Mouse (Mus musculus) induced T-regulatory cell, adult 2 months (primary cell): Measurements from ENCODE around the gene Arl2bp.
A peak's percentile ranks its signal among the peaks of the same experiment; 100 is the strongest.

Experiments
- DNase-seq: peaks from one replicate; pipeline ENCODE4 v3.0.0-alpha.2; 2012; ENCODE audit warnings: low read depth

Arl2bp gene

DNA sequence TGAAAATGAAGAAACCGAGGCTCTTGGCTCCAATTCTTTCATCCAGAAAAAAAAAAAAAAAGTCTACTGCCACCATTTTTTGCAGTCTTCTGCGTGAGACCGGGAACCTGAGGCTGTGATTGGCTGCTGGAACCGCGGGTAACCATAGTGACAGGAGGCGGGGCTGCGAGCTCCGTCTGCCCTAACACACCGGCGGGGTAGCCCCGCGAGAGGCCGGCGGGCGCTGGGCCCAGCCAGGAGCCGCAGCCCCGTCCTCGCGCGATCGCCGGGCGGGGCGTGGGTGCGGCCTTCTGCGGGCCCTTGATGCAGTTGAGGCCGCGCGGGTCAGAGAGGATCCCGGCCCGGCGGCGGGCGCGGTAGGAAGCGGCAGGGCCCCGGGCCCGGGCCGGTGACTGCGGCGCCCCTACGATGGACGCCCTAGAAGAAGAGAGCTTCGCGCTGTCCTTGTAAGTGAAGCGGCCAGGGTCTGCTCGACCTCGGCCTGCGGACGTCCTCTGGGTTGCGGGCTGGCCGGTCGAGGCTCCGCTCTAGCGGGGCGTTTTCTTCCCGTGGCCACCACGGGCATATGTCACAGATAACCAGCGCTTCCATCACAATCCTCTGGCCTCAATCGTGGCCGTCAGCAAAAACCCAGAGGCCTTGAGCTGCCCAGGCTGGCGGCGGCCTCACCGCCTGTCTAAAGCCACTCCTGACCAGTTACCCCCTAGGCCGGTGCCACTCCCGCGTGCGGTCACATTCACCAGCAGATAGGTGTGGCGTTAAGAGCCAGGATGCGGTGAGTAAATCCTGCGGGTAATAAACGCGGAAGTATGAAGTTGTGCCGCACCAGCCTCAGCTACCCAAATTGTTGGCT, at the start of gene Arl2bp:
Gene Arl2bp (plus strand): TSS at position 145 of the 853 bp plus-strand sequence.
- peak; percentile 95 for DNase-seq

GRCm38 (mm10) chr8:94624885-94625284, 41.5 kb upstream of the Arl2bp start:
- DNase-seq = no peak

- peak; percentile 70 for DNase-seq
These were observed 32.7 kb upstream of the Arl2bp start for GRCm38 (mm10) chr8:94633564-94634194.

DNA sequence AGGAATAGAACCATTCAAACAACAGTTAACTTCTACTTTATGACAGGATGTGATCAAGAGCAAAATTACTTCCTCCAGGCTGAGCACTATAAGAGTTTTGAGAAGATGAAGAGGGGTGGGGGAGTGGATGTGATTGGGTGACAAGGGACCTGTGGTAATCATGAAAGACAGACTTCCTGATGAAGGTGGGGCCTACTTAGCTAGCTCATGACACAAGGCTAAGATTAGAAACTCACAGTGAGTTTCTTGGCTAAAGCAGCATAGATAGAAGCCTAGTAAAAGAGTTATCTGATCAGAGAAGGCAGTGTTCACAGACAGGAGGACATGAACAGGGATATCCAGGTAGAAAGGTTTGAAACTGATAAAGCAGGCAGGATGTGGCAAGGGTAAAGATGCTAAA, 32.2 kb upstream of the Arl2bp start:
- peak; percentile 86 for DNase-seq

GRCm38 (mm10) chr8:94641183-94641582, 25.2 kb upstream of the Arl2bp start:
- no peak for DNase-seq

GRCm38 (mm10) chr8:94641938-94642337, 24.5 kb upstream of the Arl2bp start:
- DNase-seq = peak; percentile 26

GRCm38 (mm10) chr8:94645202-94645601, 21.2 kb upstream of the Arl2bp start:
- DNase-seq = no peak

GRCm38 (mm10) chr8:94646165-94646564, 20.2 kb upstream of the Arl2bp start:
- no peak for DNase-seq

DNA sequence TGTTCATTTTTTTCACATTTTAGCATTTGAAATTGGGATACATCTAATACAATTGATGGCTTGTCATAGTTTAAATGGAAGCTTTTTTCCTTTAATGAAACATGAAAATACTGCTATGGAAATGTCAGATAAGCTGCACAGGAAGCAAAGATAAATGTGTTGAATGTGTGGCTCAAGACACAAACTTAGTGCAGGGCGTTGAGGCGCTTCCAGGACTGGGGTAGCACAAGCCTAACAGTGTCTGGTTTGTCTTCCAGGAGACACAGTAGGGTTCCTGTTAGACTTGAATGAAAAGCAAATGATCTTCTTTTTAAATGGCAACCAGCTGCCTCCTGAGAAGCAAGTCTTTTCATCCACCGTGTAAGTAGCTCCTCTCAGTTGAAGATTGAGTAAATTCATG, 16.9 kb upstream of the Arl2bp start:
- no peak for DNase-seq

DNA sequence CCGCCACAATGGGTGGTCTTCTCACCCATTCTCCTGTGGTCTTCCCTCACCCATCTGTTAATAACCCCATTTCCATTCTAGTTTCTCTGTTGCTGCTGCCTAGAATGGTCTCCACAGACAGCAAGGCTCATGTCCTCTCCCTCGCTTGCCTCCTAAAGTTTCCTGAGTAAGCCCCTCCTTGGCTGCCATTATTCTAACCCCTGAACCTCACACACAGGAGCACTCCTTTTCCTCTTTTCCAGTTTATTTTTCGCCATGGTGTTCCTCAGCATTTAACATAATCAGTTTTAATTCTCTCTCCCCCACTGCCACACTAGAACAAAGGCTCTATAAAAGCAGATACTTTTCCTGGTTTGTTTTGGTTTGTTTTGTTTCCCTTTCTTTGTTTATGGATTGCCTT, 13.4 kb upstream of the Arl2bp start:
- DNase-seq = no peak

- DNase-seq = no peak
These were observed 11.4 kb upstream of the Arl2bp start for GRCm38 (mm10) chr8:94654994-94655393.

- DNase-seq = peak; percentile 20
These were observed 8.4 kb upstream of the Arl2bp start for GRCm38 (mm10) chr8:94658031-94658430.

GRCm38 (mm10) chr8:94660418-94660817, 6.0 kb upstream of the Arl2bp start:
- DNase-seq = no peak

GRCm38 (mm10) chr8:94664722-94665121, 1.7 kb upstream of the Arl2bp start:
- no peak for DNase-seq

GRCm38 (mm10) chr8:94674384-94674783, 8.0 kb downstream of the Arl2bp start:
- DNase-seq = no peak

- no peak for DNase-seq
These were observed 9.5 kb downstream of the Arl2bp start for GRCm38 (mm10) chr8:94675923-94676322.

DNA sequence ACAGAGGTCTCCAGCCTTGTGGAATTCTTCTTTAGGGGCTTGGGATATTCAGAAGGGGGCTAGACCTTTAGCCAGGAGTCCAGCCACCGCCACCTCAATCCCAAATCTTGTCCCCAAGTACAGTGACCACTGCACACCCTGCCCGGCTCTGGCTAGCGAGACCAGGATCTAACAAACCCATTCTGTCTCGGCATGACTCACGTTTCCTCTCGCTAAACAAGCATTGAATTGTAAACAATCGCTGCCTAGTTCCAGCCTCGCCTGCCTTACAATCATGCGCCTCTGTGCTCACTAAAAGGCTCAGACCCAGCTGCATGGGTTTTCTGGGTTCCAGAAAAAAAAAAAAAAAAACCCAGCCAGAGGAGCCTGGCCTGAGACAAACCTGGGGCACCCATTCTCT, 12.2 kb downstream of the Arl2bp start:
- no peak for DNase-seq

DNA sequence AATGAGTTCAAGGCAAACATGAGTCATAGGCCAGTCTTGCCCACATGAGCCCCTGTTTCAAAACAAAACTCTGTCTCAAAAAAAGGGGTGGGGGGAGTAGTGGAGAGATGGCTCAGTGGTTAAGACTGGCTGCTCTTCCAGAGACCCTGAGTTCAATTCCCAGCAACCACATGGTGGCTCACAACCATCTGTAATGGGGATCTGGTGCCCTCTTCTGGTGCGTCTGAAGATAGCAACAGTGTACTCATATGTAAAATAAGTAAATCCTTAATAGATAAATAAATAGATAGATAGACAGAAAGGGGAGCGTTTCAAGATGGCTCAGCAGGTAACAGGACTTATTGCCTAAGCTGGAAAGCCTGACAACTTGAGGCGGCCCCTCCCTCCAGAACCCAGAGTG, 14.0 kb downstream of the Arl2bp start:
- DNase-seq = no peak

DNA sequence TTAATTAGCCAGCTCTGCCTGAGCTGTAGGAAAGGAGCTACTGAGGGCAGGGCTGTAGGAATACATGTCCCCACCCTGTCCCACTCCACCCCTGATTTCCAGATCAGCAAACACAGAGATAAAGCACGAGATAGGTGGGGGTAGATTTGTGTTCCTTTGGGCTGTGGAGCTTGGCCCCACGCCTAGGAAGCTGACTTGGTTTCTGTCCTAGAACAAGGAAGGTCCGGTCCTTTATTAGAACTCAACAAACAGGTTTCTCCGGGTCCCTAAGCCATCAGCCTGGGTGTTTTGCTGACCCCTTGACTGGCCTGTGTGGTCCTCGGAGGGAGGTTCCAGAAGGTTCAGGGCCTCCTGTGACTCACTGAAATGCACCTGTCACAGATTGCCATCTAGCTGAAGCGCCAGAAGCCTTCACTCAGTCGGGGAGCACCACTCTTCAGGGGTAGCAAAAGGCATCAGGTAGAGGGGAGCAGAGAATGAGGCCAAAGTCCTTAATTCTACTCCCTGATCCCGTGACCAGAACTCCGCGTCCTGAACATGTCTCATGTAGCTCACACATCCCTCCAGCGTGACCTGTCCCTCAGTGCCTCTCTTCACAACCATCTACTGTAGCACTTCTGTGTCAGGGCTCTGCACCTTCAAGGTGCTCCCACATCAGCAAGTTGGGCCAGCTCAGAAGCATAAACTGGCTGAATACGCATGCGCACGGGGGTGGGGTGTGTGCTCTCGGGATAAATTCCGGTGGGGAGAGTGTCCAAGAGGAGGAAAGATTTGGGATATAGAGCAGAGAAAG, 16.5 kb downstream of the Arl2bp start:
- no peak for DNase-seq

- DNase-seq = no peak
These were observed 17.9 kb downstream of the Arl2bp start for GRCm38 (mm10) chr8:94684287-94684686.

DNA sequence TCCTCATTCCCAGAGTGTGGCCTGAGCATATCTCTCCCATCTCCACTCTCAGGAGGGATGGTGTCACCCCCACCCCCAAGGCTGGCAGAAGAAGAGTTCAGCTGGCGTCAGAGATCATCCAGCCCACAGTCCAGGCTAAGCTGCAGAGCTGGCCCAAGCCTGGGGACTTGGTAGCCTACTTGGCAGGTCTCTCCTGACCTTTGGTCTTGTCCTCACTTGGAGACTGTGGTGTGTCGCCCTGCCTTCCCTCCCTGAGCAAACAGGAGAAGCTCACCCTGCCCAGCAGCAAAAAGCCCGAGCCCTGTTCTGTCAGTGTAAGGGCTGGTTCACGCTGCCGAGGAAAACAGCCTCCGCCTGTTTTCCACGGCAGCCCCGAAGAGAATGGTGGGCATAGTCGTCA, 19.6 kb downstream of the Arl2bp start:
- no peak for DNase-seq

GRCm38 (mm10) chr8:94694701-94695100, 28.3 kb downstream of the Arl2bp start:
- no peak for DNase-seq
